Mouse (Mus musculus) 3134 (cell line): ENCODE measurements around the gene Btbd17.
A peak's percentile ranks its signal among the peaks of the same experiment; 100 is the strongest.

Experiments
- DNase-seq: peaks from one replicate; pipeline ENCODE4 v3.0.0-alpha.2; 2011; ENCODE audit warnings: low spot score; ENCODE audit not compliant: insufficient read length; ENCODE audit errors: extremely low read depth

Gene Btbd17

DNA sequence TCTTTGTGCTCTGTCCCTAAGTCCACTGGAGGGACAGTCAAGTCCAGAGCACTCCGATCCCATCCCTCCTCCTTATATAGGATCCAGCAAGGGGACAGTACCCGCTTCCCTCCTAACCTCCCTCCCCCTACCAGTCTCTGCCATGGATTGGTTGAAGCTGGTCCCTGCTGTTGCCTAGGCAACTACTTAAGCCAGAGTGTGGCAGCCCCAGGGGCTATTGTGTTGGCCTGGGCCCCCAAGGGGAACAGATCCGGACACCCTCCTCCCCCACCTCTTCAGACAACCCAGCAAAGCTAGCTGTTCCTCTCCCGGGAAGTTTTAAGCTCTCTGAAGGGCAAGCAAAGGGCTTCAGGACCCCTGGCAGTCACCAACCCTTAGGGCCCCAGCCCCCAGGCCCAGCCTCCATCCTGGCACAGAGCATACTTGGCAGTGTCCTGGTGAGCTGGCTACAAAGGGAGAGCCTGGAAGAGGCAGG, at the start of gene Btbd17:
Gene Btbd17 (minus strand): TSS at position 98 of the 475 bp plus-strand sequence.
- DNase-seq = no peak

DNA sequence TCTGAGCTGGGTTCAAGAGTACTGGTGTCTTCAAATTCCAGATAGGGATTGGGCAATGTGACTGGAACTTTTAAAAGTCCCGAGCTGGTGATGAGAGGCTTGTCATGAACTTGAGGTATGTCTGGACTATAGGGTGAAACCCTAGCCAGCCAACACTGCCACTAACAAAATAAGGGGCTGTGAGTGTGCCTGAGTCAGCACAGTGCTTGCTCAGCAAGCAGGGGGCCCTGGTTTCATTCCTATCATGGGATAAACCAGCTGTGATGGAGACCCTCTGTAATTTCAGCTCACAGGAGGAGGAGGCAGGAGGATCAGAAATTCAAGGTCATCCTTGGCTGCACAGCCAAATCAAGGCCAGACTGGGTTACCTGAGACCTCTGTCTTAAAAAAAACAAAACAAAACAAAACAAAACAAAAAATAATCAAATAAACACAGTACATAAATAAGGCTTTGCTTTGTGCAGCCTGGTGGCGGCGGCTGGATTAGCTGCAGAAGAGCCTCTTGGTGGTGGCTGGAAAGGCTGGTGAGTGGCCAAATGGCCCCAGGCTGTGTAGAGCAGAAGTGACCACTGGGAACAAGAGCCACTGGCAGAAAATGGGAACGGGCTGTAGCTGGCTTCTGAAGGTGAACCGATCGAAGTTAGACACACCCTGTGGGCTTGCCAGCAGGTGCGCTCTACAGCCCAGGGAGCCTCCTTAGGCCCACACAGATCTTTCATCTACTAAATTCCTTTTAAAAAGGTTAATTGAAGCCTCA, 48.9 kb upstream of the Btbd17 start:
- DNase-seq = no peak

DNA sequence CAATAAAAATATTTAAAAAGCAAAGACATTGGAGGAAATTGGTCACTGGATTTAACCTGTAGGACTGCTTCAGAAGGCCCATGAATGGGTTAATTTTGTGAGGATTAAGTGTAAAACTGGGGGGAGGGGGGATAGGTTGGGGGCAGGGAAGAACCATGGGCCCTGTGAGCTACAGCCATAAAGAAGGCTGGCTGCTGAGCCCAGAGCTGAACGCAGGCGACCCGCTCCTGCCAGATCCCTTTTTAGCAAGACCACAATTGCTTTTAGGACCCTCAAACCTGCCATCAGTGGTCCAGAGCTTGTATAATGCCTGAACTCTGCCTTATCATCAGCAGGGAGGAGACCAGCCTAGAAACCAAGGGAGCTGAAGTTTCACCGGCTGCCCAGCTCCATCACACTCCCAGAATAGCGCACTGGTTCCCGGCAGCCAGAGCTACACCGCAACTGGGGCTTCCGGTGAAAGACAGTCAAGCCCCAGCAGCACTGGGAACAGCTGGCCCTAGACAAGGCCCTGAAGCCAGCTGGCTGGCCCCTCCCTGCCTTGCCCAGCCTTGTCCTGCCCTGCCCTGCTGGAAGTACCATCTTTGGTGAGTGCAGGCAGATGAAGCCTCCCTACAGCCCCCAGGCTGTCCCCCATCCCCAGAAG, 48.2 kb upstream of the Btbd17 start:
- DNase-seq = no peak

DNA sequence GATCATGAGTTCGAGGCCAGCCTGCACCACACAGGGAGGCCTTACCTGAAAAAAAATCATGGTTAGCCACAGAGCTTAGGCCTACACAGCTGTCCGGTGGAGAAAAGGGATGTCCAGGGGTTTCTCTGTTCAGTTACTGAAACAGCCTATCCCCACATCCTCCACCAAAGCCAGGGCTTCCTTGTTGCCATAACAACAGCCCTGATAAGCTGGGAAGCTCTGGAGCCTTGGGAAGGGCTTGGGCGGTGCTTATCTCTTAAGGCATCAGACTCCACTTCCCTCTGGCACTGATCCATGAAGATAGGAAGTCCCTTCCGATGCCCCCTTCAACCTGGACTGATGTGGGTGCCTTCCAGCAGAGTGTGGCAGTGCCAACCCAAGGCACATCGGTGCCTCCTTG, 37.4 kb upstream of the Btbd17 start:
- no peak for DNase-seq

DNA sequence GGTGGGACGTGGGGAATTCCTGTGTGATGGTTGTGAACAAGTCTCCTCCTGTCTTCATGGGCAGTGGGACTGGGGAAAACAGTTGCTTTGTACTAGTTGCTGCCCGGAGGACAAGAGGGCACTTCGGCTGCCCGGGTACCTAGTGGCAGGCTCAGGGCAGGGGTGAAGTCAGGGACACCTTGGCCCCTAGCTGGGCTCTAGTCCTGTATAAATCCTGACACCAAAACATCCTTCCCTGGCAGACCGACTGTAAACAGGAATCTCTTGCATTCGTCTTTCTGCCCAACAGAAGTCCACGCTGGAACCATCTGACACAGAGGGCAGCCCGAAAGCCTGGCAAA, 34.7 kb upstream of the Btbd17 start:
- DNase-seq = no peak

DNA sequence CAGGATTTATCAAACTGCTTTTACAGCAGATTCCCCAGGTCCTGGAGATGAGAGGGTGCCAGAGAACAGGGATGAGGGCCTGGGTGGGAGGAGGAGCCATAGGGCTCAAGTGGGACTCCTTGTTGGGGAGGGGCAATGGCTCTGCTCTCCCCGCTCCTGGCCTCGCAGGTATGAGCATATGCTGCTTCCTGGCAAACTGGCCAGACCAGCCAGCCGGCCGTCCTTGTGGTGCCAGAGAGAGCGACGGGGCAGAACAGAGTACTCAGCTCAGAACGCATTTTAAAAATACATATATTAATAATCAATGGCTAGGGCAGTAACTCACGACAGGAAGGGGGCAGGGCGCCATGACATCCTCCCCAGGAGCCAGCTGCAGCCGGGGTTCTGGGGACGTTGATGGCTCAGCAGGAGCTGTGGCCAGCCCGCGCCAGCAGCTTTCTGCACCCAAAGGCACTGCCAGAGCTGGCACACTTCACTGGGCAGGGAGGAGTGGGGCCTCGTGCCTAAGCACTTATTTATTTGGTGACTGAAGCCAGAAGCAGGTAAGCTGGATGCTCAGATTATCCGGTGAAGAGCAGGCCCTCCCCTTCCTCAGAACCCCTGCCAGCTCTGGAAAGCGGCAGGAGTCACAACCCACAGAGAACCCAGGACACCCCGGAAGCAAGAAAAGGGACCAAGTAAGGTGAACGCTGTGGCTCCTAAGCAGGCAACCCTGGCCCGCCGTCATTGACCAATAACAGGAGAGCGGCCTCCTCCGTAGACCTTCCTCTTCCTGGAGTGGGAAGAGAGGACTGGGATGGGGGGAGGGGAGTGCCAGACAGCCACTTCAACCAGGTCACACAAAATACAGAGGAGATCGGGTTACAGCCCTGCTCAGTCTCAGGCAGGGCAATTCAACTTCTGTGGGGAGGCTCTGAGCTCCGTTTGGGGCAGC, 34.0 kb upstream of the Btbd17 start:
- DNase-seq = peak; percentile 63

DNA sequence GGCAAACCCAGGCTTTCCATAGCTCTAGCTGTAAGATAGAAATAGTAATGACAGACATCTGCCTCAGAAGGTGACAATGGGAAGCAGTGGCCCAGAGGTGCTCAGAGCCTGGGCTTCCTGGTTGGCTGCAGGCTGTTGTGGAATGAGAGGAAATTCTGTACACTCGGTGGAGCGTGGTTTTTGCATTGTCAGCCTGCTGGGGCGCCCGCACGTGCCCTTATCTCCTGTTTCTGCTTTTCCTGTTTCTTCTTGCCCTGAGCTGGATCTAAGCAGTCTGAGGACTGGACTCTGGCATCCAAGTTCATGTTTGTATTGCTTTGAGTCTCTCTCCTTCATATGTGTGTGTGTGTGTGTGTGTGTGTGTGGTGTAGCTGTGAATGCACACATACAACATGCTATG, 30.9 kb upstream of the Btbd17 start:
- no peak for DNase-seq

DNA sequence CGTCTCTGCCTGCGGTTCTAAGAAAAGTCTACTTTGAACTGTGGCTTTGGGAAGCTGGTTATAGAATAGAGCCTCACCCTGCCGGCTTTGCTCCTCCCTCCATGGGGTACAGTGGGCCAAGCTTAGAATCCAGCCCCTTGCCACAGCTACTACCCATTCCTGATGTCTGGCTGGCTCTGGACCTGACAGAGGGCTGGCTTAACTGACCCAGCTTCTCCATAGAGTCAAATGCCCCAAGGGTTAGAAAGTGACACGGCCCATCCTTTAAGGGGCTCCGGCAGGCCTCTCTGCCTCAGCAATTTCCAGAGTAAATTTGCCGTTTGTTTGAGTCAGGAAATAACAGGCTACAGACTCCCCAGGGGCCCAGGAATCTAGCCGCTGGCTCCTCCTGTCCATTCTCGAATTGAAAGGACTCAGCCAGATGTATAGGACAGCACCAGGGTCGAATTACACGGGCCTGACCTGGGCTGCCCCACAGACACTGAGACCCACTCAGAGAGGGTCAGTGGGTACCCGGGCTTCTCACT, 27.5 kb upstream of the Btbd17 start:
- no peak for DNase-seq

DNA sequence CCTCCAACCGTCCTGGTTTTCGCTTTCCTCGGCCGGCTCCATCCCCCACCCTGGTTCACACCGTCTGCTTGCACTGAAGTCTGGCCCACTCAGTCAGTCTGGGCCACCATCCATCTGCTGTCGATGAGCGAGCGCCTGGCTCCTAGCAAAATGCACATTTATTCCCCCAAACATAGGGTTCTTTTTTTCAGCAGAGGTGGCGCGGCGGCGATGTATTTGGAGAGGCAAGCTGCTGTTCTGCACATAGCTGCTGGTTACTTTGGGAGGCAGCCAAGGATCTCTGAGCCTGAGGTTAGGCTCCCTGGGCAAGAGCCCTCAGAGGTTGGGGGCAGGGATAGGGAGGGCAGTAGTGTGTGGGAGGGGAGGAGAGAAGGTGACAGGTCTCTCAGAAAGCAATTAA, 27.0 kb upstream of the Btbd17 start:
- peak; percentile 65 for DNase-seq

DNA sequence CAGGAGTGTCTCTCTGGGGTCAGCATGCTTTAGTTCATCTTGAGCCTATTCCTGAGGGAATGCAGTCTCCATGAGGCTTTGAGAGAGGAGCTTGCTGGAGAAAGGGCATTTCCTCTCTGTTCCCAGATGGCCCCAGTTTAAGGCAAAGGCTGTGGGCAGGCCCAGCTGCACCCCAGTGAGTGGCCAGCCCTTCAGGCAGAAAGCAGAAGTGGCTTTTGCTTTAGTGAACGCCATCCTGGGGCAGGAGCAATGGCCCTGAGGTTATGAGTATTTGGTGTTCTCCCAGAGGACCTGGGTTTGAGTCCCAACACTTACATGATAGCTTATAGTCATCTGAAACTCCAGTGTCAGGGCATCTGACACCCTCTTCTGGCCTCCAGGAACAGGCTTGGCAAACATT, 25.6 kb upstream of the Btbd17 start:
- no peak for DNase-seq

DNA sequence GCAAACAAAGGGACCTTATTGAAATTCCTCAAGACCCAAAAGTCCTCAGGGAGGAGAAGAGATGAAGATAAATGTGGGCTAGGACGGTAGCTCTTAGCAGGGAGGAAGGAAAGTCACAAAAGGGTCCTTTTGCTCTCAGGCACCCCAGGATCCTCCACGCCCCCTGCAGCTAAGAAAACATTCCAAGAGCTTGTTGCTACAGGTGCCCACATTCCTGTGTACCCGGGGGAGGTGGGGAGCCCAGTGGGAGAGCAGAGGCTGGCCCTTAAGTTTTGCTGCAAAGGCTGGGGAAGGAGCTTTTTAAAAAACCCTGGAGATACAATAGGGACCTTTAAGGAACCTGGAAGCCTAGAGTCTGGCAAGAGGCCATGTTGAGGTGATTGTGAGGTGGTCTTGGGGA, 24.7 kb upstream of the Btbd17 start:
- DNase-seq = no peak

DNA sequence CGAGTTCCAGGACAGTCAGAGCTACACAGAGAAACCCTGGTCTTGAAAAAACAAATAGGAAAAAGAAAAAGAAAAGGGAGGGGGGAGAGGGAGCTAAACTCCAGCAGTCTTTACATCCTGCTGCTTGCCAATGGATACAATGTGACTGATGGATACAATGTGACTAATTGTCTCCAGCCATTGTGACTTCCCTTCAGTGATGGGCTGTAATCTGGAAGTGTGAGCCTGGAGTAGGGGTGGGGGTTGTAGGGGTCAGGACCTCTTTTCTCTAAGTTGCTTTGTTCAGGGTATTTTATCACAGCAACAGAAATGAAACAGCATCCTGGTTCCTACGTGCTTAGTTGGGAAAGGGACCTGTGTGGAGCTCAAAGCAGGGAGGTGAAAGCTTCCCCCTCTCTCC, 23.4 kb upstream of the Btbd17 start:
- DNase-seq = no peak

DNA sequence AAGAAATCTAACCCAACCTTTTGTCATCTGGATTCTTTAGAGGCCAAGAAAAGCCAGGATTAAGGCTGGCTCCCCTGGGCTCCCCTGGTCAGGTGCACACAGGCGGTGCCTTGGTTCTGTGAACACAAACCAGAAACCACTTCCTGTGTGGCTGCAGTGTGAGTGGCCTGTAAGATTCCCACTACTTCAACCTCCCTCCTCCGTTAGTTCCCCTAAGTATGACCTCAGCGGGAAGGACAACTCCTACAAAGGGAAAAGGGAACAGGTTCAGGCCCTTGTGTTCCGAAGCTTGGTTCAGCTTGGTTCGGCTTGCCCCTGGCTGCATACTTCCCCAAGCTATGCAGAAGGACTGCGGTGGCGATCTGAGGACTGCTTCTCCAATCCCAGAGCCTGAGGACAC, 22.4 kb upstream of the Btbd17 start:
- DNase-seq = no peak

DNA sequence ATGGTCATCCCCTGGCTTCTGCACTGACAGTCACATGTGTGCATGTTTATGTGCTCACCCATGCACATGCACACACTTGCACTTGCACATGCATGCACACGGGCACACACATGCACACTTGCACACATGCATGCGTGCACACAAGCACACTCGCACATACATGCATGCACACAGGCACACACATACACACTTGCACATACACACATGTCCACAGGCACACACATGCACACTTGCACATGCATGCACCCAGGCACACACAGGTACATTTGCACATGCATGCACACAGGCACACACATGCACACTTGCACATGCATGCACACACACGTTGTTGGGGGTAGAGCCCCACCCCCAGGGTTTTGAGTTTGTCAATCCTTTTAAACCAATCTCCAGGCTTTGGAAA, 21.2 kb upstream of the Btbd17 start:
- no peak for DNase-seq

DNA sequence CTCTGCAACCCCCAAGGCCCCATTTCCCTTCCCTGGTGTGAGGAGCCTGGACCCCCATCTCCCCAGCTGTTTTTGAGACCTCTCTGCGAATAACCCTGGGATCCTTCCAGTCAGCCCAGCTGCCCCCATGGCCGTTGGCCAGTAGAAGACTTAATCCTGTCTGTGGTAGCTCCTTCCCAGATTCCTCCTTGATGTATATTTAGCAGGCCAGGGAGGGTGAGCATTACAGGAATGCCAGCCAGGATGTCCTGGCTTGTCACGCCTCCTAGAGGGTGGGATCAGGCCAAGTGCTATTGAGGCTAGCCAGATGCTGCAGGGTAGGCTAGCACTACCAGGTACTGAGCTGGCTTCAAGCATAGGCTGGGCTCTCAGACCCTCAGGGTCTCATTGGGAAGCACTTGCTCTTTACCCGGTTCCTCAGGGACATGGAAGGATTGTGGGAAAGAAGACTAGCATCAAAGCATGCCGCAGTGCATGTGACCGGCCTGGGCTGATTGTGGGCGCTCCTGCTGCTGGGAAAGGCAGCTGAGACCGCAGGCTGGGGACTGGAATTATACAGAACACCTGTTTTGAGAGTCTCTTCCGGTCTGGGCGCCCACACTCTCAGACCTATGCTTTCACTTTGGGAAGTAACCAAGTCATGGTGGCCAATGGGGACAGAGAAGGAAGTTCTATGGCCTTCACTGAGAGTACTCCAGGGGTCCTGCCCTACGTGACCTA, 19.3 kb upstream of the Btbd17 start:
- DNase-seq = no peak

DNA sequence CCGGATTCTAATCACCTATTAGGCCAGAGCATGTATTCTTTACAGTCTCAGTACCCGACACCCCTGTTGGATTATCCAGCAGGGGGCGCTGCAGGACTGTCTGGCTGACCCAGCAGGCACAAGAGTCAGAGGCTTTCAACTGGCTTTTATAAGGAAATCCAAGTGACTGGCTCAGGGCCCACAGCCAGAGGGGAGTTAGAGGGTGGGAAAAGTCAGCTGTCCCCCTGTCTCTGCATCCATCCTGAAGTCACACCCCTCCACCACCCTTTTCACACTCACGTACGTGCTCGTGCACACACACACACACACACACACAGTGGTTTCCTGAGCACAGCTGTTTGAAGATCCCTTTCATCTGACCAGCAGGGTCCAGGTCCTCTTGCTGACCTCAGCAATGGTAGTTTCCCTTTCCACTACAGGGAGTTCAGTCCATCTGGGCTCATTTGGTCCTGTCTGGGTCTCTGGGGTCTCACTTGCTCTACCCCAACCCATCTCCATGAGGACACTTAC, 17.0 kb upstream of the Btbd17 start:
- DNase-seq = peak; percentile 58

DNA sequence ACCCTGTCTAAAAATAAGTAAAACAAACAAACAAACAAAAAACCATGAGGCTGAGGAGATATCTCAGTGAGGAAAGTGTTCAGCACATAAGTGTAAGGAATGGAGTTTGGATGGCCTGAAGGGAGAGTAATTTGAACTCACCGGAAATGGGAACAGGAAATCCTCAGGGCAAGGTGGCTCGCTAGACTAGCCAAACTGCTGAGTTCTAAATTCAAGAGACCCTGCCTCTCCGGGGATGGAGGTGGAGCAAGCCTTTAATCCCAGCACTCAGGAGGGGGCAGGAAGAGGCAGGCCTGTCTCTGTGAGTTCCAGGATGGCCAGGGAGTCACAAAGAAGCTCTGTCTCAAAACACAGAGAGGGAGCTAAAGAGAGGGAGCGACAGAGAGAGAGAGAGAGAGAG, 14.6 kb upstream of the Btbd17 start:
- DNase-seq = no peak

DNA sequence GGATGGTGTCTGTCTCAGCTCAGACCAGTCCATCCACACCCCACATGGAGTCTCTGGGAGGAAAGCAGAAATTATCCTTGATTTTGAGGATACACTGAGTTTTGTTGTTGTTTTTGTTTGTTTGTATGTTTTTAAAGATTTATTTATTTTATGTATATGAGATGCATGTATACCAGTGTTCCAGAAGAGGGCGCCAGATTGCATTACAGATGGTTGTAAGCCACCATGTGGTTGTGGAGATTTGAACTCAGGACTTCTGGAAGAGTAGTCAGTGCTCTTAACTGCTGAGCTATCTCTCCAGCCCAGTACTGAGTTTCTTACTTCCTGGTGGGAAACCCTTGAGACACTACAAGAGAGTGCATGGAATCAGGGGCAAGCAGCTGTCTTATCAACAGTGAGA, 13.6 kb upstream of the Btbd17 start:
- no peak for DNase-seq

DNA sequence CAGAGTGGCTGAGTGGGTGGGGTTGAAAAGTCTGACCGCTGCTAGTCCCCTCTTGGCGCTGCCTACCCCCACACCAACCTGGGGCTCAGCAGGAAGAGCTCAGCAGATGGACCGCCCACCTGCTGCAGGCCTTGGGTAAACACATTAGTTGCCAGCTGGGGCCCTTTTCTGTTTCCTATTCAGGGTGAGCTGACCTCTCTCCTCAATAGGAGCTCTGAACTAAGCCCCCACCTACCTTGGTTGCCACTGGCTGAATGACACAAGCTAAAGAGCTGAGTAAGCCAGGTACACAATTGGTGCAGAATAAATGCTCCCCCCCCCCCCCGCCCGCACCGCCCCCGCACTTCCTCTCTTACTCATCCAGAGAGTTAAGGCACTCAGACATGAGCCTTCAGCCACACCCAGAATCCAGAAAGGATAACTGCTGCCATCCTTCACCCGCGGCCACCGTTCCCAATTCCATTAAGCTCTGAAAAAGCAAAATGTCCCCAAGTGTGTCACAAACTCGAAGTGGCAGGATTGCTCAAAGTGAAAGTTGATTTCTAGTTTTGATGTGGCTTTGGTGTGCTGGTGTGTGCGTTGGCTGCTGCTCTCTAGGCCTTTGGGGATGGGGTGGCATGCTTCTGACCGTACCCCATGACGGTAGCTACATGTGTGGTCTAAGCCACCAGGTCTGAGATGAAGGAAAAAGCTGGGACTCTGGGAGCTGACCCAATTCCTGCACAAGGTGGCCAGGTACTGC, 12.1 kb upstream of the Btbd17 start:
- no peak for DNase-seq

DNA sequence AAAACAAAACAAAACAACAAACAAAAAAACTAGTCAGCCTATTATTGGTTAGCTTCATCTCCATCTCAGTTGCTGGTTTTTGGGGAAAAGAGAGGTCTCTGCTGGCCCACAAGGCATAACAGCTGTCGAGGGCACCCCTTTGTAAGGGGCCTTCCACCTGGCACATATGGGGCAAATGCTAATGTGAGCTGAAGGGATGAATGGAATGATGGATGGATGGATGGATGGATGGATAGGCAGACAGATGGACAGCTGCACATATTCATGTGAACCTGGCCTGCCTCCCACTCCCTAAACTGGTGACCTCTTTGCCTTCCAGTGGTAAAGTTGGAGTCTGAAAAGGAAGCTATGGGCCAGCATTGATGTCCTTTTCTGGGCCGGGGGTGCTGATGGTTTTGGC, 11.3 kb upstream of the Btbd17 start:
- DNase-seq = no peak
